Mouse (Mus musculus) intestine, embryonic 15.5 days (tissue): ENCODE data around the gene Rps8. TPM values are rescaled to one million over a fixed set of nuclear protein-coding genes. Genes with fewer than 3 reads are reported as not detected.

Experiments
- ATAC-seq: fragments of 200-750 bp; cut with Nextera tagmentation; 2 replicates; pipeline ENCODE4 v1.8.0; 2017; ENCODE audit warnings: moderate TSS enrichment, moderate library complexity
- H3K27ac ChIP-seq: fragments of 300-500 bp; sonication (generic); 2 replicates; pipeline ENCODE4 v1.5.1; 2015; ENCODE audit warnings: mild to moderate bottlenecking, inconsistent platforms
- H3K27me3 ChIP-seq: fragments of 300-500 bp; sonication (generic); replicated peaks from 2 replicates; pipeline ENCODE4 v1.6.1; 2015; ENCODE audit warnings: inconsistent platforms
- H3K36me3 ChIP-seq: fragments of 300-500 bp; sonication (generic); 2 replicates; pipeline ENCODE4 v1.6.1; 2015; ENCODE audit warnings: inconsistent platforms
- H3K4me1 ChIP-seq: fragments of 300-500 bp; sonication (generic); replicated peaks from 2 replicates; pipeline ENCODE4 v1.6.1; 2015; ENCODE audit warnings: inconsistent platforms
- H3K4me2 ChIP-seq: fragments of 300-500 bp; sonication (generic); replicated peaks from 2 replicates; pipeline ENCODE4 v1.6.1; 2015; ENCODE audit warnings: mild to moderate bottlenecking, inconsistent platforms
- H3K4me3 ChIP-seq: fragments of 300-500 bp; sonication (generic); replicated peaks from 2 replicates; pipeline ENCODE4 v1.5.1; 2015; ENCODE audit warnings: inconsistent platforms
- H3K9ac ChIP-seq: fragments of 300-500 bp; sonication (generic); 2 replicates; pipeline ENCODE4 v1.6.1; 2015; ENCODE audit warnings: inconsistent platforms
- H3K9me3 ChIP-seq: fragments of 300-500 bp; sonication (generic); 2 replicates; pipeline ENCODE4 v1.6.1; 2016; ENCODE audit warnings: inconsistent platforms
- WGBS: fragments of 180-500 bp; shearing (Covaris S2); methylation state at CpG from one replicate; pipeline ENCODE4 v1.1.7; 2015; 5-methylcytosine and 5-hydroxymethylcytosine counted together
- polyA plus RNA-seq: library from polyadenylated mRNA; unstranded; fragments of >200 nt; fragmentation: Nextera tagmentation; extraction: Ambion mirVana; gene quantifications from 2 replicates; pipeline ENCODE4 v1.2.1, GENCODE M21; 2015

Gene Rps8
- polyA plus RNA-seq, 1 experiment from 2014 or later, result 1,027 TPM

GRCm38 (mm10) chr4:117161183-117161582, 5.1 kb upstream of the Rps8 start:
- 68% methylated on average over 4 of the region's 4 CpGs for WGBS
- Histone ChIP-seq H3K4me1 (no peaks in the 10 kb centered on the region), H3K4me3 (no peak overlapping the region), H3K27ac (no peak overlapping the region), H3K36me3 (peaks cover 52% of the 10 kb centered on the region), H3K9ac (no peak overlapping the region), H3K4me2 (no peak overlapping the region), H3K27me3 (no peaks in the 10 kb centered on the region), H3K9me3 (no peaks in the 10 kb centered on the region)
- ATAC-seq, result no peak

- Histone ChIP-seq H3K4me1 (no peaks in the 10 kb centered on the region), H3K4me3 (no peak overlapping the region), H3K4me2 (no peak overlapping the region), H3K36me3 (peaks cover 39% of the 10 kb centered on the region), H3K9ac (no peak overlapping the region), H3K9me3 (no peaks in the 10 kb centered on the region), H3K27ac (no peak overlapping the region), H3K27me3 (no peaks in the 10 kb centered on the region)
- no peak for ATAC-seq
- 78% methylated on average over 10 of the region's 10 CpGs for WGBS
Measured at GRCm38 (mm10) chr4:117159666-117160065, 3.6 kb upstream of the Rps8 start.

- Histone ChIP-seq H3K4me3 (peak overlapping the region; percentile 61), H3K36me3 (peaks cover 36% of the 10 kb centered on the region), H3K4me2 (peak overlapping the region; percentile 73), H3K9ac (0 out of 2 replicates have a peak overlapping the region, but pooled peaks have one; percentile 41), H3K27me3 (no peaks in the 10 kb centered on the region), H3K27ac (no peak overlapping the region), H3K4me1 (peaks cover 12% of the 10 kb centered on the region), H3K9me3 (no peaks in the 10 kb centered on the region)
- WGBS, result 26% methylated on average over 6 of the region's 6 CpGs
- ATAC-seq, result no peak
Measured at GRCm38 (mm10) chr4:117156372-117156771, 329 bp upstream of the Rps8 start.

- Histone ChIP-seq H3K4me1 (peaks cover 12% of the 10 kb centered on the region), H3K9me3 (no peaks in the 10 kb centered on the region), H3K27ac (peak overlapping the region; percentile 84), H3K36me3 (peaks cover 38% of the 10 kb centered on the region), H3K27me3 (no peaks in the 10 kb centered on the region), H3K4me3 (peak overlapping the region; percentile 61), H3K9ac (peak overlapping the region; percentile 92), H3K4me2 (peak overlapping the region; percentile 73)
- WGBS, result under 1% methylated on average over 44 of the region's 44 CpGs
- peak; percentile 9; the same call in 1 of the 2 replicates for ATAC-seq
Measured at GRCm38 (mm10) chr4:117155020-117155791, 837 bp downstream of the Rps8 start.

GRCm38 (mm10) chr4:117152714-117153113, 3.3 kb downstream of the Rps8 start:
- H3K27me3 ChIP-seq, result no peaks in the 10 kb centered on the region
- ATAC-seq, result no peak
- peaks cover 12% of the 10 kb centered on the region for H3K4me1 ChIP-seq
- peak overlapping the region; percentile 73 for H3K4me2 ChIP-seq
- WGBS, result 54% methylated on average over 5 of the region's 5 CpGs
- H3K9ac ChIP-seq, result 0 out of 2 replicates have a peak overlapping the region, but pooled peaks have one; percentile 35
- no peak overlapping the region for H3K4me3 ChIP-seq
- H3K9me3 ChIP-seq, result no peaks in the 10 kb centered on the region
- H3K36me3 ChIP-seq, result peaks cover 33% of the 10 kb centered on the region
- H3K27ac ChIP-seq, result no peak overlapping the region

GRCm38 (mm10) chr4:117151416-117151815, 4.6 kb downstream of the Rps8 start:
- WGBS, result 90% methylated on average over 1 of the region's 1 CpGs
- no peaks in the 10 kb centered on the region for H3K27me3 ChIP-seq
- H3K36me3 ChIP-seq, result peaks cover 33% of the 10 kb centered on the region
- H3K4me2 ChIP-seq, result no peak overlapping the region
- ATAC-seq, result no peak
- no peak overlapping the region for H3K27ac ChIP-seq
- H3K4me3 ChIP-seq, result no peak overlapping the region
- H3K4me1 ChIP-seq, result peaks cover 12% of the 10 kb centered on the region
- no peak overlapping the region for H3K9ac ChIP-seq
- H3K9me3 ChIP-seq, result no peaks in the 10 kb centered on the region

GRCm38 (mm10) chr4:117150212-117150733, 5.8 kb downstream of the Rps8 start:
- ATAC-seq, result no peak
- Histone ChIP-seq H3K4me1 (peaks cover 12% of the 10 kb centered on the region), H3K4me2 (no peak overlapping the region), H3K36me3 (peaks cover 33% of the 10 kb centered on the region), H3K27ac (no peak overlapping the region), H3K27me3 (no peaks in the 10 kb centered on the region), H3K4me3 (no peak overlapping the region), H3K9me3 (no peaks in the 10 kb centered on the region), H3K9ac (no peak overlapping the region)
- 86% methylated on average over 6 of the region's 6 CpGs for WGBS

- Histone ChIP-seq H3K27me3 (no peaks in the 10 kb centered on the region), H3K9me3 (no peaks in the 10 kb centered on the region), H3K9ac (no peak overlapping the region), H3K4me3 (no peak overlapping the region), H3K27ac (0 out of 2 replicates have a peak overlapping the region, but pooled peaks have one; percentile 6), H3K4me2 (no peak overlapping the region), H3K36me3 (peaks cover 33% of the 10 kb centered on the region), H3K4me1 (peaks cover 12% of the 10 kb centered on the region)
- no peak for ATAC-seq
- 68% methylated on average over 6 of the region's 6 CpGs for WGBS
Measured at GRCm38 (mm10) chr4:117149291-117150211, 6.5 kb downstream of the Rps8 start.

- H3K27ac ChIP-seq, result 0 out of 2 replicates have a peak overlapping the region, but pooled peaks have one; percentile 6
- H3K27me3 ChIP-seq, result no peaks in the 10 kb centered on the region
- peaks cover 9% of the 10 kb centered on the region for H3K4me1 ChIP-seq
- no peak overlapping the region for H3K4me3 ChIP-seq
- no peaks in the 10 kb centered on the region for H3K9me3 ChIP-seq
- no peak overlapping the region for H3K9ac ChIP-seq
- ATAC-seq, result no peak
- H3K36me3 ChIP-seq, result peaks cover 30% of the 10 kb centered on the region
- WGBS, result 69% methylated on average over 24 of the region's 24 CpGs
- no peak overlapping the region for H3K4me2 ChIP-seq
Measured at GRCm38 (mm10) chr4:117148815-117149214, 7.2 kb downstream of the Rps8 start.

- H3K27ac ChIP-seq, result no peak overlapping the region
- 68% methylated on average over 18 of the region's 18 CpGs for WGBS
- H3K4me3 ChIP-seq, result no peak overlapping the region
- H3K4me2 ChIP-seq, result no peak overlapping the region
- H3K9ac ChIP-seq, result no peak overlapping the region
- H3K27me3 ChIP-seq, result no peaks in the 10 kb centered on the region
- H3K9me3 ChIP-seq, result no peaks in the 10 kb centered on the region
- ATAC-seq, result no peak
- H3K4me1 ChIP-seq, result peaks cover 4% of the 10 kb centered on the region; the same call in 1 of the 2 replicates
- peaks cover 23% of the 10 kb centered on the region for H3K36me3 ChIP-seq
Measured at GRCm38 (mm10) chr4:117148047-117148713, 7.9 kb downstream of the Rps8 start.

- Histone ChIP-seq H3K9ac (no peak overlapping the region), H3K27me3 (no peaks in the 10 kb centered on the region), H3K9me3 (no peaks in the 10 kb centered on the region), H3K4me3 (no peak overlapping the region), H3K4me2 (no peak overlapping the region), H3K36me3 (peaks cover 8% of the 10 kb centered on the region), H3K27ac (no peak overlapping the region), H3K4me1 (no peaks in the 10 kb centered on the region)
- 33% methylated on average over 15 of the region's 15 CpGs for WGBS
- ATAC-seq, result peak; percentile 9; the same call in 1 of the 2 replicates
Measured at GRCm38 (mm10) chr4:117146176-117146575, 9.9 kb downstream of the Rps8 start.
